Mouse (Mus musculus) bone marrow, adult 2 months (tissue): ENCODE results near the gene Wbp1.

Experiments
- CTCF ChIP-seq: fragments of 200-500 bp; IDR thresholded peaks from 2 replicates; pipeline ENCODE4 v1.5.1; 2011; ENCODE audit warnings: low read length, control low read depth; ENCODE audit not compliant: control insufficient read depth, insufficient read depth
- POLR2A ChIP-seq: fragments of 200-500 bp; IDR thresholded peaks from 2 replicates; pipeline ENCODE4 v1.6.1; 2011; ENCODE audit warnings: low read depth, mild to moderate bottlenecking, control low read depth, low read length, borderline replicate concordance; ENCODE audit not compliant: control insufficient read depth

- TF ChIP-seq CTCF, result no peak
- TF ChIP-seq POLR2A, result no peak
Measured at GRCm38 (mm10) chr6:83132176-83132919, 11.0 kb upstream of the Wbp1 start.
